Mouse (Mus musculus) gastrocnemius, postnatal 4 days (tissue): Measurements from ENCODE around the gene Zc3h13. TPM values are rescaled to one million over a fixed set of nuclear protein-coding genes. Genes with fewer than 3 reads are reported as not detected.

ENCODE experiments used
- DNase-seq, 2 experiments: peaks; one replicate each; pipeline ENCODE4 v3.0.0; 2021 to 2022; ENCODE audit warnings: low spot score in 2 of 2, mixed read lengths in 2 of 2
- long read RNA-seq, 2 experiments: library from polyadenylated mRNA; stranded (forward); transcript quantifications; one replicate each; pipeline ENCODE4 v2.0.0; 2021
- total RNA-seq, 2 experiments: library from RNA; stranded (reverse); gene quantifications; 2 replicates each; pipeline ENCODE4 v1.2.3; 2021

Gene Zc3h13
- 10 to 100 TPM; 29.0 to 31.8 TPM for total RNA-seq
- long read RNA-seq, experiment 1, full-length matches to known transcripts, result 2 of 13 reads
- long read RNA-seq, experiment 1, partial matches to known transcripts, result 7 of 13 reads
- long read RNA-seq, experiment 1, other reads (novel, unspliced or antisense), result 4 of 13 reads
- long read RNA-seq, experiment 2, full-length matches to known transcripts, result 6 of 23 reads
- long read RNA-seq, experiment 2, partial matches to known transcripts, result 4 of 23 reads
- long read RNA-seq, experiment 2, other reads (novel, unspliced or antisense), result 13 of 23 reads

DNA sequence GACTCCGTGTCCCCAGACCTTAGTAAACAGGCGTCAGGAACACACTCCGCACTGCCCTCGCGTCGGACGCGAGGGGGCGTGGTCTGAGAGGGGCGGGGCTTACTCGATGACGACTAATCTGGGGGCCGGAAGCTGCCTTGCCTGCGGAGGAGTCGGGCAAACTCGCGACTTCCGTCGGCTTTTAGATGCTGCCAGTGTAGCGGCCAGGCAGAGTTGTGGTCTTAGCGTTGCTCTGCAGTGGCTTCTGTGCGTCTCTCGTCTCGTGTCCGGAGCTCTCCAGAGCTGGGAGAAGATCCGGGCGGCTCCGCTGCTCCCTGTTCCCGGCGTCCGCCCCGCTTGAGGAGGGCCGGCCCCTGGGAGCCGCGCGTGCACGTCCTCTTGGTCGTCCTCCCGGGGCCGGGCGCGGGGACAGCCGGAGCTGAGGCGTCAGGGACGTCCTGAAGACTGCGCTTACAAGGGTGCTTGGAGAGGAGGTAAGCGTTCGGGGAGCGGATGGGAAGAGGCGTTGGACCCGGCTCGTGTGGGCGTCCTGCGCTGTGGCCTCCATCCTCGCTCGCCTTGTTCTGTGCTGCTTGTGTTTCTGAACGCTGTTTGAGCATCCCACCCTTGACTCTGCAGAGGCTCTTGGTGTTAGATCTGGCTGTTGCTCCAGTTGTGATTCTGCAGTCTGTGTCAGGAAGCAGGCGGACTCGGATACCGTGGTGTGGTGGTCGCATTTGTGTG, at the start of gene Zc3h13:
Zc3h13 (plus strand) TSS at position 181 of the 723 bp plus-strand sequence.
- DNase-seq, result peak; percentile 94 to 97

DNA sequence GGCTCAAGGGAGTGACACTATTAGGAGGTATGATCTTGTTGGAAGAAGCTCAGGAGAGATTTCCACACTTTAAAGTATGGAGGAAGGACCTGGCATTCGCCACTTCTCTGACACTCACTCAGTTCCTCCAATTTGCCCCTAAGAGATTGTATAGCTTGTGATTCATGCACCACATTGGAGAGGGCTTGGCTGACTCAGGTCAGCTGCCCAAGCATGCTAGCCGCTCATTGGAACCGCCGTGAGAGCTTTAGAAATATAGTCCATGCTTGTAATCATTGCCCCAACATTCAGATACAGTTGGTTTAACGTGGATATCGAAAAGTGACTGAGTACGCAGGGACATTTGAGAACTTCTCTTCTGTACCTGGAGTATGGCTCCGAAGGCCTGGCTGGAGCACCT, 48.6 kb upstream of the Zc3h13 start:
- DNase-seq, result no peak

DNA sequence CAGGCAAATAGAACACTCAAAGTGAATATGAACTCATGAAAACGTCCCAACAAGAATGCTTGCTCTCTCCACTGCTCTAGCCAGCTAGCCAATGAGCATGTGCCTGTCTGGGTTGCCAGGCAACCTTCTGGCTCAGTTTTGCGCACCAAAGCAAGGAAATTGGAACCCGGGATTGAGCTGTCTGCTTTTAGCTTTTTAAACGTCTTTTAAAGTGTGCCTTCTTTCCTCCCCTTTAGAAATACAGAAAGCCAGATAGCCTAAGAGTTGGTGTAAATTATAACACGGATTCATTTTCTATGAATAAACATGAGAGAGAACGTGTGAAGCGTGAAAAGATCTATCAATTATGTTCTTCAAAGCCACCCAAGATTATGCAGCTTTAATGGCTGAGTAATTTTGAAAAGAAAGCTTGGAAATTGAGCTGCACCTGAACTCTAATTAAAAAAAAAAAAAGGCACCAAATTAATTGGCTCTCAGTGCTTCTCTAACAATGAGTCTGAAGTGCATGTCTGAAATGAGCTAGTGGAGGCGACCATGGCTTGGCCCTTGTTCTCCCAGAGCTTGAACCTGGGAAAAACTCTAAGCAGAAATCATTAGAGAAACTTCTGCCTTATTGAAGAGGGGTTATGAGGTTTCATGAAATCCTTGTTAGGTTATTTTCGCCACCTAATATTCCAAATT, 48.1 kb upstream of the Zc3h13 start:
- DNase-seq, result no peak

DNA sequence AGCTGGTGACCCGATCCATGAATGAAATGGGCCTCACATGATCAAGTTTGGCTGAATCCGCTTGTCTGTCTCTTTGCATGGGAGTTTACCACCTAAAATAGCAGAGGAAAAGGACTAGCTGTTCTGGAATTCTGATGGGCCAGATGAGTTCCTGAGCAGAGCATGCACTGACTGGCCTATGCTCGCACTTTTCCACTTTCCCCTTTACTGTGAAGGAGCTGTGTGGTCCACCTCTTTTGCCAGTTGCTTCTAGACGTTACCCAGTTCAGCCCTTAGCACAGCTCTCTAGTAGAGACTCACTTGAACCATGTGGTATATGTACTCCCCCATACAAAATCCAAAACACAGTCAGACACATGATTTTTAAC, 47.6 kb upstream of the Zc3h13 start:
- no peak for DNase-seq

DNA sequence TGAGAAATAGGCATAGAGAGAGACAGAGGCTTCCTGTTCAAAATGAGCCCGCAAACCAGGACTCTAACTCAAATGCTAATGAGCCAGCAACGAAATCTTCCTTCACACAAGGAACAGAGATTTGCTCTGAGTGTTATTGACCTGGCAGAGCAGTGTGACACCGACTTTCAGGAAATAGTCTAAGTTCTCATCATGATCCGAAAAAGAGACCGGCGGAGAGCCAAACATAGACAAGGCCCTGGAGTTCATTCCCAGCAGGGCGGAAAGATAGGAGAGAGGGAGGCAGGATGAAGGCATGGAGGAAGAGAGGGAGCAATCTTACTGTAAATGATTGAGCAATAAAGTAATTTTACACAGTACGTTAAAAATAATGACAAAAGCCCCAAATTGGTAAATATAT, 47.1 kb upstream of the Zc3h13 start:
- DNase-seq, result no peak

DNA sequence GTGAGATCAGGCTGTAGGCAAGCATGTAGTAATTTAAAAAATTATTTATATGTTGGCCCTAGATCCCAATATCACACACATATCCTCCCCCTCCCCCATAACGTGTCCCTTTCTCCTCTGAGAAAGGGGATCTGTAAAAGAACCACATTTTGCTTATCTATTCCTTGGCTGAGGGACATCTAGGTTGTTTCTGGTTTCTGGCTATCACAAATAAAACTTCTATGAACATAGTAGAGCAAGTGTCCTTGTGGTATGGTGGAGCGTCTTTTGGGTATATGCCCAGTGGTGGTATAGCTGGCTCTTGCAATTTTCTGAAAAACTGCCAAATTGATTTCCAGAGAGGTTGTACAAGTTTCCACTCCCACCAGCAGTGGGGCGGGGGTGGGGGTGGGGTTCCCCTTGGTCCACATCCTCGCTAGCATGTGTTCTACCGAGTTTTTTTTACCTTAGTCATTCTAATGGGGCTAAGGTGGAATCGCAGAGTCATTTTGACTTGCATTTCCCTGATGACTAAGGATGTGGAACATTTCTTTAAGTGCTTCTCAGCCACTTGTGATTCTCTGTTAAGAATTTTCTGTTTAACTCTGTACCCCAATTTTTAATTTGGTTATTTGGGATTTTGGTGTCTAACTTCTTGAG, 46.0 kb upstream of the Zc3h13 start:
- DNase-seq, result no peak

DNA sequence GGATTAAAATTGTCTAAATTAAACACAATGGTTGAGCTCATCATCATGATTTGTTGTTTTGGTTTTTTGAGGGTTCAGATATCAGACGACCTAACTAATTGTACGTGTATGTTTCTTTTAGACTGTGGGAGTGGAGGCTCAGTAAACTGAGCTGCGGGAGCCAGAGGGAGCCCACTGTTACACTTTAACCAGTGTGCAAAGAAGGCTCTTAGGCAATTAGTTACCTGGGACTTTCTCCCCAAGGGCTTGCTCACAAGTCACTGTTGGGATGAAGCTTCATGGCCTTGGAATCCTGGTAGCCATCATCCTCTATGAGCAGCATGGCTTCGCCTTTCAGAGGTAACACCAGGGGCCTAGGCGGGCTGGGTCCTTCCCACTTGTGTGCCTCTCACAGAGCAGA, 42.1 kb upstream of the Zc3h13 start, which contains the start of gene Cpb2:
Cpb2 (plus strand) TSS at position 201 of the 400 bp plus-strand sequence.
- DNase-seq, result no peak

DNA sequence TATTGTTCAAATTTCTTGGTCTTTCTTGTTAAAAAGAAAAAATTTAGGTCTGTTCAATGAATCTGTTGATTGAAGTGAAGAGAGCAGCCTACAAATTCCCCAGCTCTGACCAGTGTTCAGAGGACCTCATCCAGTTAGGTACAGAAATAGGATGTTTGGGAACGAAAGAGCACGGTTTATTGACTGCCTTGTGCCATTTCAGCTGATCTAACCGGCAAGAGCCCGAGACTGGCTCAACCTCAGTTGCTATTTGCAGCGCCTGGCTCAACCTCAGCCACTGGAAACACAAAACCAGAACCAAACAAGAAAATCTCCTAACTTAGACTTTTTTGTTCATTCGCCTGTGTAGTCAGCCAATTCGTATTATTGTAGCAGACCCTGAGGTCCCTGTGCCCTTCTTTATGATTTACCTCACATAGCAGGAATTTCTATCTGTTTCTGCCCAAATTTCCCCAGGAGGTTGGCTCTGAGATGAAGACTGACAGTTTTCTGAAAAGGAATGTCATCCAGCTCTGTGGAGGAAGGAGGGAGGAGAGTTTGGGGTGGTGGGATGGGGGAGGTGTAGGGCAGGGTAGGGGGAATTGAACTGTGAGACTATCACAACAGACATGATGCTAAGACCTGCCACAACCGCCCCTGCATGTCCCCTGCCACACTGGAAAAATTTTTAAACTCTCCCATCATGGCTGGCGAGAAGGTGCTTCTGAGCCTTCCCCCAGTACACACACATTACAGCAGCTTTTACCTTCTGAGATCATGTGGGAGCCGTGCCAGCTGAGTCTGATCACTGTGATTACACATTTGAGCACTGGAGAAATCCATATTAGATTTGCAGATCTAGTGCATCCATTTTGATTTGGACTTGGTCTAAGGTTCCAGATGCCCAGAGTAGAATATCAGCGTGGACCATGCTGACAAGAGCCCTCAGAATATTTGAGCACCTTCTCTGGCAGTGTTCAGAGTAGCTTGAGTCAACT, 37.9 kb upstream of the Zc3h13 start:
- peak in 1 of 2 experiments; percentile 11 for DNase-seq

DNA sequence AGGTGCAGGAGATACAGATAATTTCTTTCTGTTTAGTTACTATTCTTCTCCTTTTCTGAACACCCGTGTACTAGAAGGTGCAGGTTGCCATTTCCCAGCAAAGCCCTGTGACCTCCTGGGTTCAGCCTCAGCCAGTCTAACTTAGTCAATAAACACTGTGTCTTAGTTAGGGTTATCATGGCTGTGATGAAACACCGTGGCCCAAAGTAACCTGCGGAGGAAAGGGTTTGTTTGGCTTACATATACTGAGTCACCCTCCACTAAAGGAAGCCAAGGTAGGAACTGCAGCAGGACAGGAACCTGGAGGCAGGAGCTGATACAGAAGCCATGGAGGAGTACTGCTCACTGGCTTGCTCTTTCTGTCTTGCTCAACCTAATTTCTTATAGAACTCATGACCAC, 33.7 kb upstream of the Zc3h13 start:
- DNase-seq, result no peak

DNA sequence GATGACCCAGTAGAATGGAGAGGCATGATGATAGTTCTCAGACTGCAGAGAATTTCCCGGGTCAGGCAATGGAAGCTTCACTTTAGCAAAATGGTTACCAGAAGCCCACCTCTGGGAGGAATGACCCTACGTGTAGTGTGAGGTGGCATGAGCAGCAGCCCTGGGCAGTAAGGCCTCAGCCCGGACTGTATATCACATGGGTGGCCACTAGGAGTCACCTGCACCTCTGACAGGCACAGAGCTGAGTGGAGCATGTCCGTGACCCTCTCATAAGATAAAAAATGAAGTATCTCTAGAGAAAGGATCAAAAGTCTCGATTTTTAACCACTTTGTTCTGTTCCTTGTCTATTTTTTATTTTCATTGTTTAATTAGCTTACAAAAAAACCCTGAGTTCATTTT, 27.7 kb upstream of the Zc3h13 start:
- no peak for DNase-seq

DNA sequence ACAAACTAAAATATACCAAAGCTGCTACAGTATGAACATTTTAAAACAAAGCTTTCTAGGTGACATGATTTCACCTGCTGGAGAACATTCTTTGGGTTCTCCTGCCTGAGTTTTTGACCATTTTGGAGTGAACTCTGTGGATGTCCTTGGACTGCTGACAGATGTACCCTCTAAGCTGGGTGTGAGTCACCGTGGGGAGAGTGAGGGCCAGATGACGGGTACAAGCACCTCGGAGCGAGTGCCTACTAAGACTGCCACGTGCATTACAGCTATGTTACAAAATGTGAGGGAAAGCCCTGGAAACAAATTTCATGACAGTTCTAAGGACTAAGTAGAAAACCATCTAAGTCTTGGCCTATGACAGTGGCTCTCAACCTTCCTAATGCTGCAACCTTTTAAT, 14.6 kb upstream of the Zc3h13 start:
- no peak for DNase-seq

DNA sequence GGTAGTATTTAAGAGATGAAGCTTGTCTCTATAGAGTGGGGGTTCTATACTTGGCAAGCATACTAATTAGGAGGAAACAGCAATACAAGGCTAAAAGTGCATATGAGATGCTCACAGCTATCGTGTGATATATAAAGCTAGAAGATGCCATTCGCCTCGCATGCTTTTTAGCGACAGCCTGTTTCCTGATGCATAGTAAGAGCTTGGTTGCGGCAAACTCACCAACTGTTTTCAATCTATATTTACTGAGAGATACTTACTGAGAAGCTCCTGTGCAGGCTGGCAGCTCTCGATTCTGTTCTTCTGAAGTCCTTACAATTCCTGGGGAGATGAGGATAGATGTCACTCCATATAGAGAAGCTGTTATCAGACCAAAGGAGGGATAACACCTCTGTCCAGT, 4.5 kb upstream of the Zc3h13 start:
- no peak for DNase-seq

DNA sequence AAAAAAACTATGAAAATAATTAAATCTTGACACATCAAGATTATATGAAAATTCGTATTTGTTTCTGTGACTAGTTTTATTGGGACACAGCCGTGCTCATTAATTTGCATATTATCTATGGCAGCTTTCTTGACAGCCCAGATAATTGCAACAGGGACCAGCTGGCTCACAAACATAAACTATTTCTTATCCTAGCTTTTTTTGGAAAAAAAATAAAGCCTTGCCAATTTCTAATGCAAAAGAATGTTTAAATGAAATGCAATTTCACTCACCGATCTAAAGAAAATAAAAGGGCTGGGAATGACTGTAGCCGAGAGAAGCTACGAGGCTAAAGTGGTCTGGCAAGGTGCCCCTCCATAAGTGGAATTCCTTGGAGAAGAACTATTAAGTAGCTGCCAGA, 3.8 kb upstream of the Zc3h13 start:
- no peak for DNase-seq

DNA sequence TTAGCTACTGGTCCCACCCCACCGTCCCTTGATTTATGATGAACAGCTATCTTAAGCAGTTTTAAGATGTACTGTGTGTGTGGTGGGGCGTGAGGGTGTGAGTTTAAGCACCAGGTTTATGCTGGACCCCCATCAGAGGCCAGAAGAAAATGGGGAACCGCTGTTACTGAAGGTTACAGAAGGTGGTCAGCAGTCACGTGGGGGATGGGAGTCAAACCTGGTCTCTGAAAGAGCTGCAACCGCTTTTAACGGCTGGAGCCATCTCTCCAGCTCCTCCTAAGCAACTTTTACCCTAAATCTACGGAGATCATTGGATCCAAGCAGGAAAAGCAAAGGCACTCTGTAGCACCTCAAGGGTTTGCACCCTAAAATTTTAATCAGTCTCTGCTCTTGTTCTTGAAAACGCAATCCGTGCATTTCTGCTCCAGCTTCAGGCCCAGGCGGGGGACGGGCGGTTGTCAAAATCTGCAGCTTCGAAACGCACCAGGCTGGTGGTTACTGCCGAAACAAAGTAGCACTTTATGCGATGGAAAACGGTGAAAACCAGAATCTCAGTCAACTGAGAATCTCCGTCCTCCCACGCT, 472 bp upstream of the Zc3h13 start:
- DNase-seq, result peak in 1 of 2 experiments; percentile 13

DNA sequence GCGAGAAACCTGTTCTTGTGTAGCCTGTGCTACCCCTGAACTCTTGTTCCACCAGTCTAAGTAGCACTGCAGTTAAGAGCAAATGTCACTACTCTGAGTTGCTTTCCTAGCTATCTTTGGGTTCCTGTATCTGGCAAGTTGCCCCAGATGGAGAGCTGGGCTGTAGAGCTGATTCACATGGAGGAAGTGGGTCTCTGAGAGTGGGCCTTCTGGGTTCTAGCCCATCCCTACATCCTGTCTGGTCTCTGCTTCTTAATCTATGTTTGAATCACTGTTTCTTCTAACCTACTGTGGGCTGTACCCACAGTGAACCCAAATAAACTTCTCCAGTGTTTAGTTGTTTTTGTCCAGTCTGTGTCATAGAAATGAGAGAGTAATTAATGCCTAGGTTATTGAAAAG, 16.9 kb downstream of the Zc3h13 start:
- no peak for DNase-seq

DNA sequence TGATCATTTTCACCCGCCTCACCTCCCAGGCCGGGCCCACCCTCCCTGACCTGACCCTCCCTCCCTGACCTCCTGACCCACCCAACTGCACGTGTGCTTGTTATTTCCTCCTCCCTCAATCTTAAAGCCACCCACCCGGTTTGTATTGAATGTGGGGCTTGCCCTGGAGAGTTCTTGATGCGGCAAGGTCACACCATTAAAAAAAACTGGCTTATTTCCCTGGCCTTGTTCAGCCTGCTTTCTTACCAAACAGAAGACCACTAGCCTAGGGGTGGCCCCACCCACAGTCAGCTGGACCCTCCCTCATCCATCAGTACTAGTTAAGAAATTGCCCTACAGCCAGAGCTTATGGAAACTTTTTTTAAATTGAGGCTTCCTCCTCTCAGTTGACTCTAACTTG, 19.6 kb downstream of the Zc3h13 start:
- DNase-seq, result no peak

DNA sequence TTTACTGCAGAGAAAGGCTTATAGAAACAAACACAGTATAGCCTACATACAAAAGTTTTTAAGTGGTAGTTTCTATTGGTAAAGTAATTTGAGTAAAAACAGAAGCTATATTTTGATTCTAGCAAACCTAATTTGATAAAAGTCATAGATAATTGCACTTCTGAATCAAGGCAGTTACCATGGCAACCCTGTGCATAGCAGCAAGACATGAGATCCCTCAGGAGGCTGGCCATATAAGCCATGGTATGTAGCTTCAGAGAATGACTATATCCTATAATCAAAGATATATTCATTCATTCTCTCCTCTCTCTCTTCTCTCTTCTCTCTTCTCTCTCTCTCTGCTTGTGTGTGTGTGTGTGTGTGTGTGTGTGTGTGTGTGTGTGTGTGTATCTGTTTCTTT, 23.7 kb downstream of the Zc3h13 start:
- no peak for DNase-seq

DNA sequence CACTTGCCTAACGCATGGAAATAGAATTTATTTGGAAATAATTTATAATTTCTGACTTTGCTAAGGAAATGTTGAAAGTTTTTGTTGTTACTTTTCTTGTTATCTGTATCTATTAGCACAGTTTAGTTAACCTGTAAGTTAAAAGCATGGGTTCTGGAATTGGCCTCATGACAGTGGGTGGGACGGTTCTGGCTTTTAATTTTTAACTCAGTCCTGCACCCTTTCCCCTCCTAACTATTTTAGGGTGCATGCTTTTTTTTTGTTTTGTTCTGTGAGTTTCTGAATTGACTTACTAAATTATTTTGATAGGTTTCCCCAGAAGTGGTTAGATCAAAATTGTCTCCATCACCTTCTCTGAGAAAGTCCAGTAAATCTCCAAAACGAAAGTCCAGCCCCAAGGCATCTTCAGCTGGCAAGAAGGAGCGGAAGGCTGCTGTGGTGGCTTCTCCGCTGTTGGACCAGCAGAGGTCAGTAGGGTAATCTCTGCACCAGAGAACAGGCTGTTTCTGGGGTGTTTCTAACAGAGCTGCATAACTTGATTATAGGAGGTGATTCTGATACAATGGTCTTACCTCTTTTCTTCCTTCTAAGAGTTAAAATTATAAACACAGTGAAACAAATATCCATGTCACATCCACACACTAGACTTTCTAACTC, 25.3 kb downstream of the Zc3h13 start:
- no peak for DNase-seq

DNA sequence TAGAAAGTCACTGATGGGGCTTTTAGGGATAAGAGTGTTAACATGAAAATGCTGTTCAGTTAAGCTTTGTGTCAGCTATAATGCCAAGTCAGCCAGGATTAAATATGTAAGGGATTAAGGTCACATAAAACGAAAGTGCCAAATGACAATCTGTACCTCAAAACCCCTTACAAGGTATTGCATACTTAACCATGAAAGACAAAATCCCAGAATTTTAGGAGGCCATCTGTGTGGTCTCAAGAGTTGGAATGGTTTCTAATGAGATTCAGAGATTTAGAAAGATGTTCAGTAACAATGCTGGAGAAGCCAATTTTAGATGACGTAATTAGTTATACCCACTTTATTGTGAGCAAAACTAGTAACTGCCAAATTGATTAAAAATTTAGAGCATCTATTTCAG, 30.3 kb downstream of the Zc3h13 start:
- DNase-seq, result no peak

DNA sequence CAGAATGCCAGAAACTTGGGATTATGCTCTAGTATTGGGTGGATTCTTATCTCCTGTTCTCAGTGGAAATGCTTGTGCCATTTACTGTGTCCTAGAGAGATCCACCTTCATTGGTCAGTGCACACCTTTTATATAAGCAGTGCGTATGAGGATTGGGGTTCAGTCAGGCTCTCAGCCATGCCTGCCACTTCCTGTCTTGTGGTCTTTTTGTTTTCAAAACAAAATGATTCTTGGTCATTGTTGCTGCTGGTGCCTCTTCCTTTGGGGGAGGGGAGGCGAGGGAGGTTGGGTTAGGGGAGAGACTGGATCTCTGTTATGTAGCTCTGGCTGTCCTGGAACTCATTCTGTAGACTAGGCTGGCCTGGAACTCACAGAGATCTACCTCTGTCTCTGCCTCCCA, 34.6 kb downstream of the Zc3h13 start:
- no peak for DNase-seq
